Mouse (Mus musculus) frontal cortex, adult 2 months (tissue): ENCODE measurements around the gene Hp. TPM values are rescaled to one million over a fixed set of nuclear protein-coding genes. Genes with fewer than 3 reads are reported as not detected.

Experiments used
- DNase-seq, 2 experiments: peaks; one replicate each; pipeline ENCODE4 v3.0.0; 2022; ENCODE audit warnings: low spot score in 1 of 2; ENCODE audit errors: extremely low spot score in 1 of 2
- polyA plus RNA-seq: library from polyadenylated mRNA; depleted of rRNA; stranded (reverse); fragments of >200 nt; gene quantifications from 2 replicates; pipeline ENCODE4 v1.2.3, GENCODE M21; 2012; rRNA removed

The Hp gene
- 0.15 and 0.30 TPM in 2 replicates for polyA plus RNA-seq

GRCm38 (mm10) chr8:109578900-109579301 is at the start of gene Hp:
TSS of gene Hp (minus strand) at chr8:109579172.
- no peak for DNase-seq

GRCm38 (mm10) chr8:109628638-109629037 is 49.7 kb upstream of the Hp start:
- peak in 1 of 2 experiments; percentile 44 for DNase-seq

GRCm38 (mm10) chr8:109615569-109615968 is 36.6 kb upstream of the Hp start:
- DNase-seq, result no peak

- peak in 1 of 2 experiments; percentile 32 for DNase-seq
Measured at GRCm38 (mm10) chr8:109614243-109615210, 35.6 kb upstream of the Hp start, which contains the start of gene Pkd1l3. TSS of gene Pkd1l3 (plus strand) at chr8:109614517.

- no peak for DNase-seq
Measured at GRCm38 (mm10) chr8:109609153-109609502, 30.2 kb upstream of the Hp start.

GRCm38 (mm10) chr8:109608271-109609152 is 29.5 kb upstream of the Hp start, which contains the start of gene Dhodh:
TSS of gene Dhodh (minus strand) at chr8:109608673.
- DNase-seq, result peak; percentile 96 to 98

- DNase-seq, result no peak
Measured at GRCm38 (mm10) chr8:109607650-109608049, 28.7 kb upstream of the Hp start.

- no peak for DNase-seq
Measured at GRCm38 (mm10) chr8:109606725-109607124, 27.8 kb upstream of the Hp start.

GRCm38 (mm10) chr8:109595854-109596253 is 16.9 kb upstream of the Hp start:
- peak in 1 of 2 experiments; percentile 53 for DNase-seq

GRCm38 (mm10) chr8:109593117-109593788 is 14.3 kb upstream of the Hp start:
- peak in 1 of 2 experiments; percentile 45 for DNase-seq

- no peak for DNase-seq
Measured at GRCm38 (mm10) chr8:109592164-109592563, 13.2 kb upstream of the Hp start.

GRCm38 (mm10) chr8:109591367-109591766 is 12.4 kb upstream of the Hp start:
- DNase-seq, result no peak

- no peak for DNase-seq
Measured at GRCm38 (mm10) chr8:109590901-109591300, 11.9 kb upstream of the Hp start.

GRCm38 (mm10) chr8:109586972-109587504 is 8.1 kb upstream of the Hp start:
- no peak for DNase-seq

- DNase-seq, result no peak
Measured at GRCm38 (mm10) chr8:109585652-109586051, 6.7 kb upstream of the Hp start.

- no peak for DNase-seq
Measured at GRCm38 (mm10) chr8:109584830-109585229, 5.9 kb upstream of the Hp start.

GRCm38 (mm10) chr8:109584293-109584692 is 5.3 kb upstream of the Hp start:
- DNase-seq, result no peak

GRCm38 (mm10) chr8:109576311-109576710 is 2.7 kb downstream of the Hp start:
- no peak for DNase-seq

GRCm38 (mm10) chr8:109571139-109571538 is 7.8 kb downstream of the Hp start:
- no peak for DNase-seq
